Mouse (Mus musculus) G1E (cell line): ENCODE data around the gene Mad1l1.

ENCODE experiments used
- CTCF ChIP-seq: IDR thresholded peaks from 2 replicates; pipeline ENCODE4 v1.5.1; 2012; ENCODE audit warnings: low read depth, low read length, inconsistent platforms, mixed read lengths
- GATA1 ChIP-seq: IDR thresholded peaks from 2 replicates; pipeline ENCODE4 v1.6.1; 2012; ENCODE audit warnings: borderline replicate concordance, low read length, inconsistent platforms, mixed read lengths
- GATA2 ChIP-seq: IDR thresholded peaks from 2 replicates; pipeline ENCODE4 v1.6.1; 2012; ENCODE audit warnings: low read depth, low read length, inconsistent platforms, borderline replicate concordance
- TAL1 ChIP-seq: conservative IDR thresholded peaks from 2 replicates; pipeline ENCODE4 v1.6.1; 2012; ENCODE audit warnings: low read depth, low read length, inconsistent platforms, mixed read lengths

- TF ChIP-seq GATA1 (no peak), CTCF (no peak), TAL1 (no peak), GATA2 (no peak)
These were observed 100.2 kb downstream of the Mad1l1 start for GRCm38 (mm10) chr5:140221016-140221650.
